Mouse (Mus musculus) A20 (cell line): Measurements from ENCODE around the gene Gmppa.

ENCODE experiments used
- DNase-seq: peaks from one replicate; pipeline ENCODE4 v3.0.0-alpha.2; 2011; ENCODE audit warnings: low read depth, low spot score

Gene Gmppa

GRCm38 (mm10) chr1:75487040-75487404 is 51.3 kb downstream of the Gmppa start:
- no peak for DNase-seq

GRCm38 (mm10) chr1:75487405-75488161 is 51.9 kb downstream of the Gmppa start:
- peak; percentile 90 for DNase-seq

- DNase-seq, result no peak
Observed at GRCm38 (mm10) chr1:75490785-75491551, 55.2 kb downstream of the Gmppa start.

- DNase-seq, result no peak
Observed at GRCm38 (mm10) chr1:75492579-75493170, 56.9 kb downstream of the Gmppa start.
